Mouse (Mus musculus) liver, postnatal 0 days (tissue): ENCODE results near the gene Rasal2.

Experiments
- CTCF ChIP-seq: sonication (generic); IDR thresholded peaks from 2 replicates; pipeline ENCODE4 v1.5.1; 2016; ENCODE audit warnings: antibody characterized with exemption, low read depth
- EP300 ChIP-seq: IDR thresholded peaks from 2 replicates; pipeline ENCODE4 v1.6.1; 2016; ENCODE audit warnings: antibody characterized with exemption, low read depth, mild to moderate bottlenecking

GRCm38 (mm10) chr1:157086097-157086994 is 326.0 kb downstream of the Rasal2 start:
- TF ChIP-seq CTCF (peak; percentile 85), EP300 (no peak)
